Mouse (Mus musculus): ENCODE measurements around the gene Serpinb1b.

DNA sequence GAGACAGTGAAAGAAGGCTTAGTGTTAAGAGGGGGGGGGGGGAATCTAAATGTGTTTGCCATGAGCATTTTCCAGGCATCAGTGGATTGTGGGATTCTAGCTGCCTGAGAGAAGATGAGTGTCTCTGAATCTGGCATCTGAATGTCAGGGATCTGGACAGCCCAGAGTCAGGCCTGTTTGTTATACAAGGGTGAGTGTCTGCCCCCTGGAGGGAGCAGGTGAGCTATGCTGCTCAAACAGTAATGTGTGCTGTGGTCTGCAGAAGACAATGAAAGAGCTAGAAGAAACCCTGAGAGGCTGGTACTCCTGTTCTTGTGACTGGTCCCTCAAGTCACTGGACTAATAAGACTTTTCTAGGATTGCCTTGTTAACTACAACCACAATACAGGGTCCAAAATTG, 4.3 kb upstream of the Serpinb1b start:
- peak; percentile 26; the same call in 1 of the 2 replicates for TF ChIP-seq CTCF (IDR thresholded peaks at IDR 0.05; ENCODE audit: borderline replicate concordance, extremely low read depth, insufficient read depth, insufficient read length)
- no peak for TF ChIP-seq POLR2A (IDR thresholded peaks at IDR 0.05; ENCODE audit: borderline replicate concordance, extremely low read depth, insufficient read depth, insufficient read length, poor library complexity, severe bottlenecking)
